In the genomic region with DNA sequence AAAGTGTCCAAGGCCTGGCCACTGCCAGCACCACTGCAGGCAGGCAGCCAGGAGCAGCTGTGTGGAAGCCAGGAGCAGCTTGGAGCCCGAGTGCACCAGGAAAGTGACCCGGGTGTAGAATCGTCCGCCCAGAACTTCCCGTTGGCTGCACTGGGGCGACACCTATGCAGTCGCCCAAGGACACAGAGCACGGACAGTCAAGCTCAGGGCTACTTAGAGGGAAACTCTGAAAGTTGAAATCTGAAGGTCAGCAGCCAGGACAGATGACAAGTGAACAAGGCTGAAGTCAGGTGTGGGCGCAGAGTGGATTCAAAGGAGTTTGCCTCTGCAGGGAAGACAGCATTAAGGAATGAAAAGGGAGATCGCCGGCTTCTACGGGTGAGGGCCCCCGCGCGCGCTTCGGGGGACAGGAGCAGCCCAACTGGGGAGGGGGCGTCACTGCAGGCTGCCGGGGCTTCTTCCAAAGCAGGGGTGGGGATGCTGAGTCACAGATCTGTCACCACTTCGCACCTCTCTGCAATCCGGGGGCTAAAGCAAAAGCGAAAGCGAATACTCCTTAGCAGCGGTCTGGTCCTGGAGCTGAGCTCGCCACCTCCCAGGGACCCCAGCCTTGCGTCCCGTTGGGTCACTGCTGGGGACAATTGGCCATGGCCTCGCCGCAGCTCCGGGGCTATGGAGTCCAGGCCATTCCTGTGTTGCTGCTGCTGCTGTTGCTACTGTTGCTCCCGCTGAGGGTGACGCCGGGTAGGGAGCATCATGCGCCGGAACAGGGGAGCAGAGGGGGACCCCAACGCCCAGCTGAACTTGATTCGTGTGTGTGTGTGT, we compare ENCODE assay signal across 8 mouse cellular contexts. TPM values are rescaled to one million over a fixed set of nuclear protein-coding genes. Genes with fewer than 3 reads are reported as not detected.
DNase-seq lines count a peak whose midpoint lies in the region; ATAC-seq and TF ChIP-seq lines count a peak whose summit lies in the region.

Il15ra (plus strand) TSS at position 90 of the 825 bp plus-strand sequence.

- under 1% methylated on average over 37 of the region's 37 CpGs for WGBS in forebrain, embryonic 13.5 days
- under 1% methylated on average over 37 of the region's 37 CpGs for WGBS in heart, embryonic 16.5 days
- WGBS in liver, postnatal 0 days (ENCODE audit: insufficient replicate concordance), result under 1% methylated on average over 37 of the region's 37 CpGs
- under 1% methylated on average over 37 of the region's 37 CpGs for WGBS in neural tube, embryonic 13.5 days

- peak; percentile 35 to 48 for DNase-seq in CD8-positive naive resting alpha-beta T cell, adult 2 months (ENCODE audit: low read depth in 2 of 2, low spot score in 2 of 2)
- DNase-seq in brain, adult 2 months (ENCODE audit: low read depth, low spot score), result peak; percentile 80
- DNase-seq in kidney, postnatal 25 days, result peak; percentile 94 to 97
- peak; percentile 72 for DNase-seq in liver, postnatal 0 days
- peak; percentile 87 for DNase-seq in testis, postnatal 10 days (ENCODE audit: low spot score)

- no peak for TF ChIP-seq CTCF in liver, postnatal 0 days (IDR thresholded peaks at IDR 0.05; ENCODE audit: low read depth)

- peak; percentile 73 for ATAC-seq in forebrain, embryonic 13.5 days
- peak; percentile 86 for ATAC-seq in heart, embryonic 16.5 days (replicated peaks; ENCODE audit: extremely low read depth, insufficient read depth, low FRiP score)
- peak; percentile 77 for ATAC-seq in liver, postnatal 0 days
- peak; percentile 79 for ATAC-seq in neural tube, embryonic 13.5 days (ENCODE audit: low read depth)

- peaks cover 17% of the 10 kb centered on the region for H3K4me1 ChIP-seq in forebrain, embryonic 13.5 days
- peaks cover 7% of the 10 kb centered on the region; the same call in 1 of the 2 replicates for H3K4me1 ChIP-seq in heart, embryonic 16.5 days (ENCODE audit: control insufficient read depth, insufficient read depth, low read length)
- peaks cover 38% of the 10 kb centered on the region for H3K4me1 ChIP-seq in liver, postnatal 0 days (ENCODE audit: insufficient read depth)
- H3K4me1 ChIP-seq in neural tube, embryonic 13.5 days (replicated peaks), result peaks cover 13% of the 10 kb centered on the region

- H3K9ac ChIP-seq in forebrain, embryonic 13.5 days, result peak within 1 kb of the TSS; percentile 68
- peak within 1 kb of the TSS; percentile 79 for H3K9ac ChIP-seq in heart, embryonic 16.5 days (ENCODE audit: low read length)
- H3K9ac ChIP-seq in liver, postnatal 0 days (replicated peaks), result peak within 1 kb of the TSS; percentile 81
- H3K9ac ChIP-seq in neural tube, embryonic 13.5 days, result peak within 1 kb of the TSS; percentile 73

- TF ChIP-seq EP300 in liver, postnatal 0 days (IDR thresholded peaks at IDR 0.05; ENCODE audit: low read depth), result no peak

- no peaks in the 10 kb centered on the region for H3K9me3 ChIP-seq in forebrain, embryonic 13.5 days (replicated peaks)
- no peaks in the 10 kb centered on the region for H3K9me3 ChIP-seq in heart, embryonic 16.5 days (replicated peaks; ENCODE audit: control insufficient read depth, low read length)
- no peaks in the 10 kb centered on the region for H3K9me3 ChIP-seq in liver, postnatal 0 days (ENCODE audit: low read length)
- H3K9me3 ChIP-seq in neural tube, embryonic 13.5 days, result no peaks in the 10 kb centered on the region

- no peak within 1 kb of the TSS for H3K27ac ChIP-seq in forebrain, embryonic 13.5 days
- peak within 1 kb of the TSS; percentile 88 for H3K27ac ChIP-seq in heart, embryonic 16.5 days (ENCODE audit: low read length)
- H3K27ac ChIP-seq in liver, postnatal 0 days (ENCODE audit: low read depth), result peak within 1 kb of the TSS; percentile 93
- no peak within 1 kb of the TSS for H3K27ac ChIP-seq in neural tube, embryonic 13.5 days (replicated peaks)

- H3K36me3 ChIP-seq in forebrain, embryonic 13.5 days (ENCODE audit: poor library complexity, severe bottlenecking), result no peaks in the 10 kb centered on the region
- H3K36me3 ChIP-seq in heart, embryonic 16.5 days (ENCODE audit: control insufficient read depth, insufficient read depth), result no peaks in the 10 kb centered on the region
- H3K36me3 ChIP-seq in liver, postnatal 0 days (replicated peaks; ENCODE audit: insufficient read depth, low read length), result no peaks in the 10 kb centered on the region; the same call in 1 of the 2 replicates
- H3K36me3 ChIP-seq in neural tube, embryonic 13.5 days, result no peaks in the 10 kb centered on the region

- peak within 1 kb of the TSS; percentile 99 for H3K4me2 ChIP-seq in forebrain, embryonic 13.5 days
- H3K4me2 ChIP-seq in heart, embryonic 16.5 days (ENCODE audit: low read depth, low read length), result peak within 1 kb of the TSS; percentile 97
- peak within 1 kb of the TSS; percentile 86 for H3K4me2 ChIP-seq in liver, postnatal 0 days (ENCODE audit: low read depth, low read length)
- H3K4me2 ChIP-seq in neural tube, embryonic 13.5 days, result peak within 1 kb of the TSS; percentile 99

- peaks cover 46% of the 10 kb centered on the region for H3K27me3 ChIP-seq in forebrain, embryonic 13.5 days
- no peaks in the 10 kb centered on the region for H3K27me3 ChIP-seq in heart, embryonic 16.5 days (ENCODE audit: control insufficient read depth, insufficient read depth, low read length)
- no peaks in the 10 kb centered on the region for H3K27me3 ChIP-seq in liver, postnatal 0 days (ENCODE audit: insufficient read depth, low read length)
- peaks cover 44% of the 10 kb centered on the region for H3K27me3 ChIP-seq in neural tube, embryonic 13.5 days

- peak within 1 kb of the TSS; percentile 61 for H3K4me3 ChIP-seq in forebrain, embryonic 13.5 days
- peak within 1 kb of the TSS; percentile 69 for H3K4me3 ChIP-seq in heart, embryonic 16.5 days (ENCODE audit: low read length)
- H3K4me3 ChIP-seq in liver, postnatal 0 days (ENCODE audit: low read depth, low read length), result peak within 1 kb of the TSS; percentile 72
- peak within 1 kb of the TSS; percentile 54 for H3K4me3 ChIP-seq in neural tube, embryonic 13.5 days

RNA-seq across cellular contexts. Expression of gene Il15ra, which starts in this region (rescaled TPM):
- 0.49 and 0.52 TPM in 2 replicates for polyA plus RNA-seq in forebrain, embryonic 13.5 days (2015; fragmentation: Nextera tagmentation; extraction: Ambion mirVana)
- 16.0 and 19.2 TPM in 2 replicates for polyA plus RNA-seq in heart, embryonic 16.5 days (2015; fragmentation: Nextera tagmentation; extraction: Ambion mirVana)
- polyA plus RNA-seq in liver, postnatal 0 days (2015; fragmentation: Nextera tagmentation; extraction: Ambion mirVana), result 23.8 and 31.1 TPM in 2 replicates
- polyA plus RNA-seq in neural tube, embryonic 13.5 days (2015; fragmentation: Nextera tagmentation; extraction: Ambion mirVana), result 0.74 and 0.81 TPM in 2 replicates

Comparison
In these comparisons a context has a peak if more than half of its experiments do, and no peak if none do; other contexts are left out.
1. Peak in ATAC-seq, H3K4me3 ChIP-seq, H3K9ac ChIP-seq and H3K4me2 ChIP-seq in forebrain, embryonic 13.5 days; RNA of the gene not detected or under 1 TPM.
2. Peak in ATAC-seq, H3K4me3 ChIP-seq, H3K9ac ChIP-seq and H3K4me2 ChIP-seq in neural tube, embryonic 13.5 days; RNA of the gene not detected or under 1 TPM.
3. DNase-seq: peak in every context shown above with its lines; median percentile 96 in kidney, postnatal 25 days; 87 in testis, postnatal 10 days; 80 in brain, adult 2 months; 72 in liver, postnatal 0 days; 42 in CD8-positive naive resting alpha-beta T cell, adult 2 months.
4. H3K27ac ChIP-seq: peak in heart, embryonic 16.5 days (single experiment) and liver, postnatal 0 days (single experiment); none in forebrain, embryonic 13.5 days (single experiment) and neural tube, embryonic 13.5 days (single experiment).
5. Peak in every context shown above with its lines, with median percentiles within 50 percentile points of each other: ATAC-seq, H3K4me2 ChIP-seq, H3K4me3 ChIP-seq and H3K9ac ChIP-seq.